Mouse (Mus musculus) MEL (cell line): ENCODE measurements around the gene Rpl28. TPM values are rescaled to one million over a fixed set of nuclear protein-coding genes. Genes with fewer than 3 reads are reported as not detected.
A peak's percentile ranks its signal among the peaks of the same experiment; 100 is the strongest.

Experiments used
- DNase-seq: peaks from one replicate; pipeline ENCODE4 v3.0.0; 2011; ENCODE audit warnings: low read depth, low spot score
- H3K27ac ChIP-seq: 2 replicates; pipeline ENCODE4 v1.5.1; 2012; ENCODE audit warnings: low read depth, mild to moderate bottlenecking, control low read depth, low read length, moderate library complexity; ENCODE audit not compliant: control insufficient read depth
- H3K27me3 ChIP-seq, 2 experiments: fragments of 150-350 bp in 1 of 2; sonication (generic) in 1 of 2; 2 replicates each; pipeline ENCODE4 v1.6.1; 2012; ENCODE audit warnings: low read length in 2 of 2, mild to moderate bottlenecking in 2 of 2, improper control_type of control experiment in 1 of 2, moderate library complexity in 1 of 2; ENCODE audit not compliant: insufficient read depth in 2 of 2, control insufficient read depth in 1 of 2
- H3K36me3 ChIP-seq, 2 experiments: 2 replicates each; pipeline ENCODE4 v1.6.1; 2012 to 2014; ENCODE audit warnings: low read length in 2 of 2, improper control_type of control experiment in 1 of 2, inconsistent platforms in 1 of 2, mild to moderate bottlenecking in 1 of 2; ENCODE audit not compliant: insufficient read depth in 2 of 2, control insufficient read depth in 1 of 2
- H3K4me1 ChIP-seq, 2 experiments: fragments of 150-350 bp in 1 of 2; sonication (generic) in 1 of 2; 2 replicates each; pipeline ENCODE4 v1.6.1; 2012; ENCODE audit warnings: low read length in 2 of 2, improper control_type of control experiment in 1 of 2, mild to moderate bottlenecking in 1 of 2; ENCODE audit not compliant: insufficient read depth in 2 of 2, control insufficient read depth in 1 of 2
- H3K4me3 ChIP-seq, 2 experiments: fragments of 150-350 bp in 1 of 2; sonication (generic) in 1 of 2; 2 replicates each; pipeline ENCODE4 v1.5.1; 2012; ENCODE audit warnings: low read depth in 2 of 2, low read length in 2 of 2, mild to moderate bottlenecking in 2 of 2, moderate library complexity in 2 of 2, control low read depth in 1 of 2, improper control_type of control experiment in 1 of 2; ENCODE audit not compliant: control insufficient read depth in 1 of 2, insufficient read depth in 1 of 2
- H3K79me2 ChIP-seq: 2 replicates; pipeline ENCODE4 v1.6.1; 2012; ENCODE audit warnings: mild to moderate bottlenecking, low read length, moderate library complexity; ENCODE audit not compliant: control insufficient read depth, poor library complexity, insufficient read depth
- H3K9ac ChIP-seq: 2 replicates; pipeline ENCODE4 v1.6.1; 2012; ENCODE audit warnings: low read depth, mild to moderate bottlenecking, control low read depth, low read length, moderate library complexity; ENCODE audit not compliant: control insufficient read depth, poor library complexity, severe bottlenecking
- H3K9me3 ChIP-seq: fragments of 150-350 bp; sonication (generic); replicated peaks from 2 replicates; pipeline ENCODE4 v1.6.1; 2012; ENCODE audit warnings: mild to moderate bottlenecking, low read length, improper control_type of control experiment, moderate library complexity; ENCODE audit not compliant: insufficient read depth
- CHD1 ChIP-seq: IDR thresholded peaks from 2 replicates; pipeline ENCODE4 v1.6.1; 2012; ENCODE audit warnings: low read depth, mild to moderate bottlenecking, inconsistent platforms, low read length, improper control_type of control experiment
- CTCF ChIP-seq, 3 experiments: IDR thresholded peaks in 2 of 3; conservative IDR thresholded peaks in 1 of 3; 2 replicates each; pipeline ENCODE4 v1.5.1; 2011 to 2012; ENCODE audit warnings: low read length in 3 of 3, low read depth in 2 of 3, mild to moderate bottlenecking in 2 of 3, improper control_type of control experiment in 1 of 3, inconsistent platforms in 1 of 3, mixed read lengths in 1 of 3, moderate library complexity in 1 of 3; ENCODE audit not compliant: control insufficient read depth in 1 of 3, insufficient read depth in 1 of 3, poor library complexity in 1 of 3, severe bottlenecking in 1 of 3
- E2F4 ChIP-seq: IDR thresholded peaks from 2 replicates; pipeline ENCODE4 v1.6.1; 2011; ENCODE audit warnings: low read depth, low read length, improper control_type of control experiment, borderline replicate concordance
- ETS1 ChIP-seq: IDR thresholded peaks from 2 replicates; pipeline ENCODE4 v1.6.1; 2012; ENCODE audit warnings: low read depth, mild to moderate bottlenecking, inconsistent platforms, low read length, improper control_type of control experiment, moderate library complexity
- GABPA ChIP-seq: IDR thresholded peaks from 2 replicates; pipeline ENCODE4 v1.6.1; 2012; ENCODE audit warnings: low read depth, mild to moderate bottlenecking, inconsistent platforms, low read length, improper control_type of control experiment, moderate library complexity
- MAFK ChIP-seq: IDR thresholded peaks from 2 replicates; pipeline ENCODE4 v1.6.1; 2011; ENCODE audit warnings: low read depth, mild to moderate bottlenecking, low read length, improper control_type of control experiment, borderline replicate concordance
- MAZ ChIP-seq: IDR thresholded peaks from 2 replicates; pipeline ENCODE4 v1.6.1; 2012; ENCODE audit warnings: low read depth, mild to moderate bottlenecking, inconsistent platforms, low read length, improper control_type of control experiment
- MXI1 ChIP-seq: IDR thresholded peaks from 2 replicates; pipeline ENCODE4 v1.6.1; 2011; ENCODE audit warnings: mild to moderate bottlenecking, low read depth, low read length, improper control_type of control experiment
- MYC ChIP-seq: IDR thresholded peaks from 2 replicates; pipeline ENCODE4 v1.6.1; 2011; ENCODE audit warnings: low read depth, mild to moderate bottlenecking, low read length, improper control_type of control experiment, moderate library complexity
- NELFE ChIP-seq: IDR thresholded peaks from 2 replicates; pipeline ENCODE4 v1.6.1; 2011; ENCODE audit warnings: low read depth, low read length, improper control_type of control experiment
- NRF1 ChIP-seq: IDR thresholded peaks from 2 replicates; pipeline ENCODE4 v1.6.1; 2014; ENCODE audit warnings: low read depth, mild to moderate bottlenecking, inconsistent platforms, low read length, improper control_type of control experiment, moderate library complexity; ENCODE audit not compliant: poor library complexity, insufficient read depth, severe bottlenecking
- POLR2AphosphoS2 ChIP-seq: IDR thresholded peaks from 2 replicates; pipeline ENCODE4 v1.6.1; 2011; ENCODE audit warnings: low read length, improper control_type of control experiment
- POLR2AphosphoS5 ChIP-seq: IDR thresholded peaks from 2 replicates; pipeline ENCODE4 v1.6.1; 2012; ENCODE audit warnings: low read depth, borderline replicate concordance, mild to moderate bottlenecking, inconsistent platforms, low read length, moderate library complexity, mixed read lengths
- RAD21 ChIP-seq: IDR thresholded peaks from 2 replicates; pipeline ENCODE4 v1.6.1; 2011; ENCODE audit warnings: mild to moderate bottlenecking, low read depth, low read length, improper control_type of control experiment
- UBTF ChIP-seq: IDR thresholded peaks from 2 replicates; pipeline ENCODE4 v1.6.1; 2012; ENCODE audit warnings: low read depth, mild to moderate bottlenecking, inconsistent platforms, low read length, improper control_type of control experiment, moderate library complexity, borderline replicate concordance; ENCODE audit not compliant: insufficient read depth
- USF2 ChIP-seq, 2 experiments: IDR thresholded peaks; 2 replicates each; pipeline ENCODE4 v1.6.1; 2011 to 2012; ENCODE audit warnings: improper control_type of control experiment in 2 of 2, low read length in 2 of 2, borderline replicate concordance in 1 of 2, inconsistent platforms in 1 of 2, low read depth in 1 of 2, mild to moderate bottlenecking in 1 of 2; ENCODE audit not compliant: insufficient read depth in 1 of 2
- ZMIZ1 ChIP-seq: IDR thresholded peaks from 2 replicates; pipeline ENCODE4 v1.6.1; 2012; ENCODE audit warnings: low read depth, mild to moderate bottlenecking, inconsistent platforms, low read length, improper control_type of control experiment, moderate library complexity
- polyA plus RNA-seq, 2 experiments: library from polyadenylated mRNA; stranded (reverse) in 1 of 2; unstranded in 1 of 2; fragments of >175 nt in 1 of 2; fragments of >200 nt in 1 of 2; gene quantifications; 2 replicates each; pipeline versions ENCODE4 v1.2.1 to v1.2.4; 2012; ENCODE audit warnings: low replicate concordance in 2 of 2, low read depth in 1 of 2; ENCODE audit not compliant: insufficient read length in 2 of 2, insufficient read depth in 1 of 2, missing spikeins in 1 of 2
- total RNA-seq: library from RNA; depleted of rRNA; stranded (reverse); fragments of 300-350 nt; gene quantifications from 2 replicates; pipeline ENCODE4 v1.2.3, GENCODE M21; 2012

Rpl28 gene
- total and polyA plus RNA-seq, 3 experiments: 1,000 to 9,991 (median 2,264) TPM

- H3K36me3 ChIP-seq: no peaks in the 10 kb centered on the region; a peak in 1 of 4 replicates
- H3K9me3 ChIP-seq: no peaks in the 10 kb centered on the region
- H3K9ac ChIP-seq: no peak overlapping the region
- no peaks in the 10 kb centered on the region for H3K79me2 ChIP-seq
- TF ChIP-seq MXI1: no peak
- no peak for TF ChIP-seq ZMIZ1
- TF ChIP-seq CTCF (IDR thresholded peaks at IDR 0.05 in 2 of 3, conservative IDR thresholded peaks at IDR 0.05 in 1 of 3; ENCODE audit: control insufficient read depth in 1 of 3, insufficient read depth in 1 of 3, low read depth in 2 of 3, low read length in 3 of 3, poor library complexity in 1 of 3, severe bottlenecking in 1 of 3): no peak
- H3K27ac ChIP-seq: no peak overlapping the region
- peaks cover 0 to 12% of the 10 kb centered on the region in 2 experiments; a peak in 1 of 4 replicates for H3K4me1 ChIP-seq
- no peak overlapping the region for H3K4me3 ChIP-seq
- peak; percentile 31 for DNase-seq
- peaks cover 3 to 11% of the 10 kb centered on the region in 2 experiments; a peak in 3 of 4 replicates for H3K27me3 ChIP-seq
Measured at GRCm38 (mm10) chr7:4779921-4780320, 12.8 kb upstream of the Rpl28 start.

GRCm38 (mm10) chr7:4782130-4782529 lies 10.5 kb upstream of the Rpl28 start:
- no peak overlapping the region for H3K9ac ChIP-seq
- peaks cover 0 to 10% of the 10 kb centered on the region in 2 experiments; a peak in 2 of 4 replicates for H3K4me1 ChIP-seq
- no peak for TF ChIP-seq UBTF
- no peak for TF ChIP-seq USF2 (IDR thresholded peaks at IDR 0.05; ENCODE audit: borderline replicate concordance in 1 of 2, insufficient read depth in 1 of 2, low read depth in 1 of 2, low read length in 2 of 2)
- no peak for TF ChIP-seq MYC
- TF ChIP-seq MAFK: no peak
- no peak for TF ChIP-seq GABPA
- no peak for TF ChIP-seq MXI1
- no peak for TF ChIP-seq POLR2AphosphoS2
- no peak for TF ChIP-seq ETS1
- no peak for TF ChIP-seq MAZ
- no peak for TF ChIP-seq E2F4
- TF ChIP-seq NRF1: no peak
- TF ChIP-seq CHD1: no peak
- TF ChIP-seq POLR2AphosphoS5: no peak
- no peak for TF ChIP-seq NELFE
- TF ChIP-seq RAD21: no peak
- H3K27ac ChIP-seq: no peak overlapping the region
- no peak overlapping the region for H3K4me3 ChIP-seq
- H3K9me3 ChIP-seq: no peaks in the 10 kb centered on the region
- peak; percentile 28 for DNase-seq
- peaks cover 0 to 1% of the 10 kb centered on the region in 2 experiments; a peak in 2 of 4 replicates for H3K27me3 ChIP-seq
- H3K36me3 ChIP-seq: peaks cover 0 to 7% of the 10 kb centered on the region in 2 experiments; a peak in 3 of 4 replicates
- H3K79me2 ChIP-seq: peaks cover 4% of the 10 kb centered on the region
